Mouse (Mus musculus) right cerebral cortex, postnatal 14 days (tissue): ENCODE results near the gene Arl1.
"Not testable (repeated sequence)": the region's sequence is repeated elsewhere in the genome, so short reads cannot be mapped to it uniquely, and the experiment has no call there.

ENCODE experiments used
- DNase-seq: peaks from one replicate; pipeline ENCODE4 v3.0.0; 2022

The Arl1 gene

GRCm38 (mm10) chr10:88765431-88766142 lies 34.9 kb downstream of the Arl1 start:
- no peak for DNase-seq

GRCm38 (mm10) chr10:88768961-88769360 lies 38.3 kb downstream of the Arl1 start:
- no peak for DNase-seq

DNA sequence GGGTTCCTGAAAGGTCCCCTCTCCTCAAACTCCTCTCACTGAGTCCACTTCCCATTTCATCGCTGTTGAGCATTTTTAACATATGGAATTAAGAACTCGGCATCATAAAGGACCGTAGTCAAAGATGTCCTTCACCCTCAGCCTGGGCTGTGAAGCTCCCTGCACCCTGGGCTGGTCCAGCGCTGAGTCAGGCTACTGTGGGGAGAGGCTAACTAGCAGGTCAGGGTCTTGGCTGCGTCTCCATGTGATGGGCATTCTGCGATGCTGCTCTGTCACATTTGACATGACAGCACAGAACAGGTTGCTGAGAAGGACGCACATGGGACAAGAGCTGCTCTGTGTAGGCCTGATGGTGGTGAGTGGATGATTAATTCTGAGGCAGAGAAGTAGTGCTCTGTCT lies 39.0 kb downstream of the Arl1 start:
- no peak for DNase-seq

DNA sequence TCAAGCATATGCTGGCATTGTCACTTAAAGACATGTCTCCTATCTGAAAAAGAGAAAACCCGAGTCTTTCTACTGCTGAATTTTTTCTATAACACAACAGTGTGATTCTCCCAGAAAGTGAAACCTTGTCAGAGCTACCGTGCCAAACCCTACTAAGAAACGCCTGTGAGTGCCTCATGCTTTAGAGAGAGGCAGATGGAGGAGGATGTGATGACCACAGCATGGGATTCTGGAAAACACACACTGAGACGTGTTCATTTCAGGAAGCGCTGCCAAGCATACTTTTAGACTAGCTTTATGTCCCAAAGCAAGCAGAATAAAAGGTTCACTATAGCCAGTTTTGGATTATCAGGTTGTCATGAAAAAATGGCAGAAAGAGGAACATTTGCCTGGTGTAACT lies 42.3 kb downstream of the Arl1 start:
- DNase-seq, result not testable (repeated sequence)

DNA sequence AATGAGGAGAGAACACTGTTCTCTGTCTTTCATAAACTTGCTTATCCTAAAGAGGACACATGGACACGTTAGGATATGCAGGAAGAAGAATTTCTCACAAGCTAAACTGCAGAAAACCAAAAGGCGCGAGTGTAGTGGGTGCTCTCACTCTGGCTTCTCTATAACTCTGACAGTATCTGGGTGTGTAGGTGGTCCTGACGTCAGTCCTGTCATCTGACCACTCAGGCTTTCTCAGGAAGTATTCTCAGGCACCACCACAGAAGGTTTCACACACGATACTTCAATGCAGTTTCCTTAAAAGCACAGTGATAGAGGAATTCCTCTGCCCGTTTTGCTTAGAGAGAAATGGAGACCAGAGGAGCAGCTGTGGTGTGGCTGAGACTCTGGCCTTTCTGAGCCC lies 45.5 kb downstream of the Arl1 start:
- DNase-seq, result no peak

DNA sequence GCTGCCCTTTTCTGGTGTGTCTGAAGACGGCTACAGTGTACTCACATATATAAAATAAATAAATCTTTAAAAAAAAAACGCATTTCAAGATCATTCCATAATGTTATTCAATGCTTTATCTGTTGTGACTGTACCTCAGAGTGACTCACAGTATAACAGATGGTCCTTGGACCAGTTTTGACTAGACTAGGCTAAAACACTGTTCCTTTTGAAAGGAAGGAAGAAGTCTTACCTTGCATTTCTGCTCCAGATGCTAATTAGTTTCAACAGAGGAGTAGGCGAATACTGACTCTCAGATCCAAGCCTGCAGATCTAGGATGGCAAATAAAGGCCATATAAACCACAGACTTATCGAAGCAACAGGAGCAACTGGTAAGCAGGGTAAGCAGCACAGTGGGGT lies 50.1 kb downstream of the Arl1 start:
- no peak for DNase-seq

GRCm38 (mm10) chr10:88783135-88783534 lies 52.5 kb downstream of the Arl1 start:
- DNase-seq, result not testable (repeated sequence)

GRCm38 (mm10) chr10:88783941-88784340 lies 53.3 kb downstream of the Arl1 start:
- no peak for DNase-seq

DNA sequence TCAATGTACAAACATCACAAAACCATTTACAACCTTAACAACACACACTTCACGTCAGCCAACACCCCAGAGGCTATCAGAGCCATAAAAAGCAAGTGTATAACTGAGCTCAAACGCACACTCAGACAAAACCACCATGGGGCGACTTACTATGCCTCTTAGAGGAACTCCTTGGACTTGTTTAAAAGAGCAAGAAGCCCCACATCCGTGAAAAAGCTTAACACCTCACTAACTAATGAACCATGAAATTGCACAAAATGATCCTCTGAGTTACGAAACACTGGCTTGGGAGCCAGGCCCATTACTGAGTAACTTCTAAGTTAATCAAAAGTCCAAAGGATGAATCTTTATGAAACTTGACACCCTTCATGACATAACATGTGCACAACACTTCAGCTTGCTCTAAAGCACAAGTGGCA lies 53.9 kb downstream of the Arl1 start:
- DNase-seq, result no peak

GRCm38 (mm10) chr10:88793671-88794070 lies 63.0 kb downstream of the Arl1 start:
- DNase-seq, result no peak
